Mouse (Mus musculus): ENCODE results near the gene Srgap2.

Gene Srgap2

GRCm38 (mm10) chr1:131319598-131320330 lies 207.4 kb downstream of the Srgap2 start:
- 69% methylated on average over 3 of the region's 3 CpGs for WGBS

GRCm38 (mm10) chr1:131318397-131318796 lies 208.8 kb downstream of the Srgap2 start:
- WGBS, result 91% methylated on average over 2 of the region's 2 CpGs

- 93% methylated on average over 5 of the region's 5 CpGs for WGBS
These were observed 209.5 kb downstream of the Srgap2 start for GRCm38 (mm10) chr1:131317625-131318024.

GRCm38 (mm10) chr1:131311284-131311683 lies 215.9 kb downstream of the Srgap2 start:
- WGBS, result 82% methylated on average over 3 of the region's 3 CpGs

GRCm38 (mm10) chr1:131310237-131310818 lies 216.8 kb downstream of the Srgap2 start:
- 87% methylated on average over 5 of the region's 5 CpGs for WGBS

GRCm38 (mm10) chr1:131300750-131301149 lies 226.4 kb downstream of the Srgap2 start:
- 95% methylated on average over 2 of the region's 2 CpGs for WGBS

GRCm38 (mm10) chr1:131299788-131300187 lies 227.4 kb downstream of the Srgap2 start:
- WGBS, result 55% methylated on average over 6 of the region's 6 CpGs

GRCm38 (mm10) chr1:131299240-131299639 lies 227.9 kb downstream of the Srgap2 start:
- 45% methylated on average over 3 of the region's 3 CpGs for WGBS

GRCm38 (mm10) chr1:131298171-131298570 lies 229.0 kb downstream of the Srgap2 start:
- 80% methylated on average over 9 of the region's 9 CpGs for WGBS

- WGBS, result 87% methylated on average over 7 of the region's 7 CpGs
These were observed 230.4 kb downstream of the Srgap2 start for GRCm38 (mm10) chr1:131296726-131297125.

- WGBS, result 62% methylated on average over 8 of the region's 8 CpGs
These were observed 232.0 kb downstream of the Srgap2 start for GRCm38 (mm10) chr1:131295200-131295599.

GRCm38 (mm10) chr1:131293922-131294250 lies 233.3 kb downstream of the Srgap2 start:
- 50% methylated on average over 2 of the region's 2 CpGs for WGBS

- 56% methylated on average over 4 of the region's 4 CpGs for WGBS
These were observed 233.8 kb downstream of the Srgap2 start for GRCm38 (mm10) chr1:131293221-131293921.

GRCm38 (mm10) chr1:131290648-131291047 lies 236.5 kb downstream of the Srgap2 start:
- WGBS, result 55% methylated on average over 2 of the region's 2 CpGs

GRCm38 (mm10) chr1:131288938-131289337 lies 238.2 kb downstream of the Srgap2 start:
- 62% methylated on average over 6 of the region's 6 CpGs for WGBS

GRCm38 (mm10) chr1:131287267-131287666 lies 239.9 kb downstream of the Srgap2 start:
- 59% methylated on average over 2 of the region's 2 CpGs for WGBS

- WGBS, result 78% methylated on average over 5 of the region's 5 CpGs
These were observed 240.3 kb downstream of the Srgap2 start for GRCm38 (mm10) chr1:131286803-131287202.

GRCm38 (mm10) chr1:131284616-131285015 lies 242.5 kb downstream of the Srgap2 start:
- WGBS, result 84% methylated on average over 4 of the region's 4 CpGs

GRCm38 (mm10) chr1:131284167-131284566 lies 243.0 kb downstream of the Srgap2 start:
- WGBS, result 26% methylated on average over 1 of the region's 1 CpGs

- WGBS, result 38% methylated on average over 4 of the region's 4 CpGs
These were observed 245.4 kb downstream of the Srgap2 start for GRCm38 (mm10) chr1:131281731-131282130.

- 75% methylated on average over 3 of the region's 3 CpGs for WGBS
These were observed 246.9 kb downstream of the Srgap2 start for GRCm38 (mm10) chr1:131280280-131280679.

- WGBS, result 50% methylated on average over 4 of the region's 4 CpGs
These were observed 247.7 kb downstream of the Srgap2 start, which contains the start of gene Ikbke for GRCm38 (mm10) chr1:131279456-131279776. Ikbke (minus strand) TSS chr1:131279606.
